Mouse (Mus musculus) liver, embryonic 15.5 days (tissue): Measurements from ENCODE around the gene Mindy1. TPM values are rescaled to one million over a fixed set of nuclear protein-coding genes. Genes with fewer than 3 reads are reported as not detected.

Experiments
- ATAC-seq: fragments of 200-750 bp; cut with Nextera tagmentation; 2 replicates; pipeline ENCODE4 v1.8.0; 2017; ENCODE audit warnings: moderate number of reproducible peaks, mild to moderate bottlenecking, moderate library complexity; ENCODE audit not compliant: insufficient read depth
- H3K27ac ChIP-seq: fragments of 300-500 bp; sonication (generic); replicated peaks from 2 replicates; pipeline ENCODE4 v1.5.1; 2015; ENCODE audit warnings: mild to moderate bottlenecking, inconsistent platforms
- H3K27me3 ChIP-seq: fragments of 300-500 bp; sonication (generic); 2 replicates; pipeline ENCODE4 v1.6.1; 2015; ENCODE audit warnings: mild to moderate bottlenecking, inconsistent platforms
- H3K36me3 ChIP-seq: fragments of 300-500 bp; sonication (generic); replicated peaks from 2 replicates; pipeline ENCODE4 v1.6.1; 2015; ENCODE audit warnings: moderate library complexity, mild to moderate bottlenecking, inconsistent platforms
- H3K4me1 ChIP-seq: fragments of 300-500 bp; sonication (generic); replicated peaks from 2 replicates; pipeline ENCODE4 v1.6.1; 2015; ENCODE audit warnings: inconsistent platforms
- H3K4me2 ChIP-seq: fragments of 300-500 bp; sonication (generic); 2 replicates; pipeline ENCODE4 v1.6.1; 2015; ENCODE audit warnings: moderate library complexity, mild to moderate bottlenecking, inconsistent platforms
- H3K4me3 ChIP-seq: fragments of 300-500 bp; sonication (generic); replicated peaks from 2 replicates; pipeline ENCODE4 v1.5.1; 2015; ENCODE audit warnings: mild to moderate bottlenecking, inconsistent platforms
- H3K9ac ChIP-seq: fragments of 300-500 bp; sonication (generic); 2 replicates; pipeline ENCODE4 v1.6.1; 2015; ENCODE audit warnings: moderate library complexity, mild to moderate bottlenecking, inconsistent platforms
- H3K9me3 ChIP-seq: fragments of 300-500 bp; sonication (generic); replicated peaks from 2 replicates; pipeline ENCODE4 v1.6.1; 2016; ENCODE audit warnings: inconsistent platforms
- WGBS: fragments of 180-500 bp; shearing (Covaris S2); methylation state at CpG from one replicate; pipeline ENCODE4 v1.1.7; 2015; ENCODE audit warnings: mixed read lengths; ENCODE audit not compliant: insufficient replicate concordance; 5-methylcytosine and 5-hydroxymethylcytosine counted together
- polyA plus RNA-seq: library from polyadenylated mRNA; unstranded; fragments of >200 nt; fragmentation: Nextera tagmentation; extraction: Ambion mirVana; gene quantifications from 2 replicates; pipeline ENCODE4 v1.2.1, GENCODE M21; 2015

Gene Mindy1
- polyA plus RNA-seq = 18.8 and 20.9 TPM in 2 replicates

DNA sequence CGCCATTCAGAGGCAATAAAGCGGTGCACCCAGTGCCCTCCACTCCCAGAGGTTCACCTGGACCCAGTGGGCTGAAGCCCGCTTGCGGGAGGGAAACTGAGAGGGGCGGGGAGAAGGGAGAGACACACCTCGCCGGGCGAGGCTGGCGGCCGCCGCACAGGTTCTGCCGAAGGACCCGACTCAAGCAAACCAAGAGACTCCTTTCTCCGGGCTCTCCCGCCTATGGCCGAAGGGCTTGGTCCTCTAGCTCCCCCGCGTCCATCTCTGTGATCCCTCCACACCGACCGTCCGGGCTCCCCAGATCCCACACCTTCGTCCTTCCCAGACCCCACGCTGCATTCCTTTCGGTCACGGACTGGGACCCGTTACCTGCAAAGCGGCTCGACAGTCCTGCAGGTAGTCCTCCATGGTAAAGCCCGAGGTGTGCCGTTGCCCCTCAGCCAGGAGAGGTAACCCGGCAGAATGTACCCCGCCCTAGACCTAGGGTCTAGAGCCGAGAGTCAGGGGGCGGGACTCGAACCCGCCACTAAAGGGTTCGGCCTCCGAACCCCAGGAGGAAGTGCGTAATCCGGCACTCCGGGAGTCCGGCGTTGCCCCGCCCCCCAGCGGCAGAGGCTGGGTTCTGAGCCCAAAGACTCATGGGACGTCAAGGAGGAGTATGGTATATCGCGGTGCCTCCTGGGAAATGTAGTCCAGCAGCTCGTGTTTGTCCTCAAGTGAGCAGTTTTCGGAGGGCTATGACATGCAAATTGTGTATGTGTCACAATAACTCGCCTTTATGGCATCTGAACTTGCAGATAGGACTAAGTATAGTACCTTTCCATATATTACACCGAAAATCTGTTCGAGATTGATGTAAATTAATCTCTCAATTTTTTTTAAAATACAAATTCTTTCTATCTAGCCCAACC is at the start of gene Mindy1, which contains the start of gene Prune1:
Gene Mindy1 (plus strand): TSS at position 130 of the 911 bp plus-strand sequence.
Gene Prune1 (minus strand): TSS at position 861 of the 911 bp plus-strand sequence.
- Histone ChIP-seq H3K4me1 (peaks cover 83% of the 10 kb centered on the region), H3K4me3 (peak within 1 kb of the TSS; percentile 71)

DNA sequence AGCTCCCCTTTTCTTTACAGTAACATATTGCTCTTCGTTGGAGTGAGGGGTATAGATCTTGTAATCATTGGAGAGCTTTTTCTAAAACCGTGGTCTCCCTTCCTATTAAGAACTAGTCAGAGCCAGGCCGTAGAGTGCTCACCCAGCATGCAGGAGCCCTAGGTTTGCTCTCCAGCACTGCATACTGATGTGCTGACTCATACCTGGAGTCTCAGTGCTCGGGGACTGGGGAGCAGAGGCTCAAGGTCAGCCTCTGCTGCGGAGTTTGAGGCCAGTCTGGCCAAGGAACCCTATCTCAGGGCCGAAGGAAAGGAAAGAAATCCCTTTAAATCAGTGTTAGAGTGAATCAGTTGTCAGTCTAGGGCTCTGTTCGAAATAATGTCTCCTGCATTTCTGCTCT is 48.4 kb upstream of the Mindy1 start:
- H3K4me3 ChIP-seq = no peak overlapping the region
- H3K4me2 ChIP-seq = 0 out of 2 replicates have a peak overlapping the region, but pooled peaks have one; percentile 97
- H3K36me3 ChIP-seq = peaks cover 64% of the 10 kb centered on the region
- H3K27me3 ChIP-seq = no peaks in the 10 kb centered on the region
- ATAC-seq = no peak
- H3K9ac ChIP-seq = no peak overlapping the region
- H3K27ac ChIP-seq = peak overlapping the region; percentile 91; the same call in 1 of the 2 replicates
- H3K4me1 ChIP-seq = peaks cover 53% of the 10 kb centered on the region
- no peaks in the 10 kb centered on the region for H3K9me3 ChIP-seq
- WGBS = 75% methylated on average over 7 of the region's 7 CpGs

More for the DNA sequence above, at the start of gene Mindy1, which contains the start of gene Prune1:
- Histone ChIP-seq H3K4me2 (peak within 1 kb of the TSS; percentile 80), H3K9ac (peak within 1 kb of the TSS; percentile 82), H3K36me3 (0 out of 2 replicates have a peak, but pooled peaks cover 2% of the 10 kb centered on the region), H3K27me3 (no peaks in the 10 kb centered on the region), H3K9me3 (no peaks in the 10 kb centered on the region), H3K27ac (peak within 1 kb of the TSS; percentile 99)
- WGBS = under 1% methylated on average over 53 of the region's 53 CpGs
- peak; percentile 81 for ATAC-seq

DNA sequence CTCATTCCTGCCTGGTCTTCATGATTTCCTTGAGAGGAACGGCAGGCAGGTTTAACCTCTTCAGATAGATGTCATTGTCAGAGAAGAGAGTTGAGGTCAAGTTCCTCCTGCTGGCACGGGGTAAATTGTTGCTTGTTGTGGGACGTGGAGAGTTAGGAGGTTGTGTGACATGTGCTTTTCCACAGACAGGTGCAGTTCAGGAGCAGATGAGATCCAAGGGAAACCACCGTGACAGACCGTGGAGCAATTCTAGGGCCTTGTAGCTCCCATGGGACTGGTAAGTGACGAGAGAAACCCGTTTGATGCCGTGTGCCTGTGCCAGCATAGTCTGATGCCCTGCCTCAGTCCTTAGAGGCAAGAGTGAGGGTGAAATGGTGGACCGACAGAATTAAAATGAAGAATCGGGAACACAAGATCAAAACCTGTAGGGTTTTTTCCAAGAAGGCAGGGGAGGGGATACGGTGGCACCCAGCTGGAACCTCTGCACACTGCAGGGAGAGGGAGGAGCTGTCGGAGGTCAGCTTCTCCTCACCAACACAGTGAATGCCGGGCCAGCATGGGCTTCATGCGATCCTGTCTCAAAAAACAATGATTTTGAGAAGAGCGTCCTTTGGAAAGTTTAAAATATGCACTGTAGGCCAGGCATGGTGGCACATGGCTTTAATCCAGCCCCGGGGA is 47.7 kb upstream of the Mindy1 start:
- Histone ChIP-seq H3K9me3 (no peaks in the 10 kb centered on the region), H3K36me3 (peaks cover 70% of the 10 kb centered on the region), H3K9ac (no peak overlapping the region), H3K4me3 (no peak overlapping the region), H3K27me3 (no peaks in the 10 kb centered on the region), H3K4me1 (peaks cover 47% of the 10 kb centered on the region), H3K27ac (no peak overlapping the region), H3K4me2 (no peak overlapping the region)
- no peak for ATAC-seq
- WGBS = 84% methylated on average over 16 of the region's 16 CpGs

DNA sequence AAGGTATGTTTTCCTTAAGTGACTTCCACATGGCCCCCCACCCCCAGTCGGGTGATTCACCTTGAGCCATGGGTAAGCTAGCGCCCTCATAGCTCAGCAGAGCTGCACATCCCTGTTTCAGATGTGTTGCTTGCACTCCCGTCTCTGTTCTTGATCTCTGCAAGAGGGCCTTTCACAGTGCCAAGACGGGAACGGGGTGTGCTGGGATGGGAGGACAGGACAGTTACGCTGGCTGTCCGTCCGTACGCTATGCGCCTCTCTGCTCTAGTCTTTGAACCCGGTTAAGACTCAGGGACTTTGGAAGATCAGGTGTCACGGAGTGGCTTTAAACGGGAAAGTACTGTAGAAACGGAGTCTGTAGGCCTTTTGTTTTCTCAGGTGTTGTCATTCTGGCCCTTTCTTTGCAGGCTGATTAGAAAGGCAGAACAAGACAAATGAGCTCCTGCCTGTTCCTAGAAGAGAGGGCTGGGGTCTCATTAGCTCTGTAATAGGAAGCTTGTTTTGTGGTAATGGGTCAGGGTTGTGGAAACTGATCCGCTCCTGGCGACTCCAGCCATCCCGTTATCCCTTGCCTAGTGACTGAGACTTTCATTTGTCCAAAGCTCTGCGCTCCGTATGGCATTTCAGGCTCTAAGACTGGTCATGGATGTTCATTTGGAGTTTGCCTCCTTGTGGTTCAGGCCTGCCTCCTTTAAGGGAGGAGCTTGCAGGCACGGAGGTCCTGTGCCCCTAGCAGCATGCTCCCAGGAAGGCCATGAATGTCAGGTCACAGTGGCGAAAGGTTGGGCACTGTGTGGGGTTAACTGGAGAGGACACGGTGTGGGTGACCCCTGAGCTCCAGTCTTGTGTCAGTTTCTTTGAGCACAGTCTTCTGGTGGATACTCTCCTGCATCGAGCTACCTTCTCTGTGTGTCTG is 45.5 kb upstream of the Mindy1 start:
- Histone ChIP-seq H3K9ac (no peak overlapping the region), H3K27ac (no peak overlapping the region), H3K9me3 (no peaks in the 10 kb centered on the region), H3K4me3 (no peak overlapping the region), H3K4me1 (peaks cover 33% of the 10 kb centered on the region), H3K4me2 (no peak overlapping the region), H3K36me3 (peaks cover 70% of the 10 kb centered on the region), H3K27me3 (no peaks in the 10 kb centered on the region)
- WGBS = 84% methylated on average over 23 of the region's 23 CpGs
- ATAC-seq = no peak

DNA sequence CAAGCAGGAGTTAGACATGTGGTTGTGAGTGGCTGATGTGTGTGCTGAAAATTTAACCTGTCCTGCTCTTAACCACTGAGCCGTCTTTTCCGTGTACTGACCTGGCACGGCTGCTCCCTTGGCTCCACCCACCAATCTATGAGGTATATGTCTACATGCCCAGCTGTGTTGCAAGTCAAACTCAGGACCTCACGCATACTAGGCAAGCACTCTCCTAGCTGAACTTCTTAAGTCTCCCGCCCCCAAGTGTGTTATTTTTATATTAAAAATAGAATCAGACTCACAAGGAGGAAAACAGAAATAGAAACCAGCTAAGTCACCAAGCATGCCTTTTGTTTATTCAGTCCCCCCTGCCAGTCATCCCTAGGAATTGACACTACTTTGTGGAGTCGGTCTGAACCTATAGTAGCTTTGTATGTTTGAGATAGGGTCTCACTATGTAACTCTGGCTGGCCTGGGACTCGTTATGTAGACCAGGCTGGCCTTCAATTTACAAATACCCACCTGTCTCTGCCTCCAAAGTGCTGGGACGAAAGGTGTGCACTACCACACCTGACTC is 43.5 kb upstream of the Mindy1 start:
- no peaks in the 10 kb centered on the region for H3K9me3 ChIP-seq
- no peak overlapping the region for H3K27ac ChIP-seq
- H3K4me3 ChIP-seq = no peak overlapping the region
- WGBS = 71% methylated on average over 8 of the region's 8 CpGs
- no peak for ATAC-seq
- H3K9ac ChIP-seq = no peak overlapping the region
- H3K4me2 ChIP-seq = no peak overlapping the region
- peaks cover 57% of the 10 kb centered on the region for H3K36me3 ChIP-seq
- H3K4me1 ChIP-seq = peaks cover 13% of the 10 kb centered on the region
- H3K27me3 ChIP-seq = no peaks in the 10 kb centered on the region

DNA sequence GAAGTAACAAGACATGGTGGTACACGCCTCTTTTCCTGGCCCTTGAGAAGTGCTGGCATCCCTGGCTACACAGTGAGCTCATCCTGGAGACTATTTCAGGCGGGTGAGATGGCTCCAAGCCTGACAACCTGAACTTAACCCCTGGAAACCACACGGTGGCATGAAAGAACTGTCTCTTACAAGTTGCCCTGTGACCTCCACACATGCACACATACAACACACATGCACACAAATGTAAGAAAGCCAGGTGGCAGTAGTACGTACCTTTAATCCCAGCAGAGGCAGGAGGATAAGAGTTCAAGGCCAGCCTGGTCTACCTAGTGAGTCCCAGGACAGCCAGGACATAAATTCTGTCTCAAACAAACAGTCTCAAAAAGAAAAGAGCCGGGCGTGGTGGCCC is 42.1 kb upstream of the Mindy1 start:
- Histone ChIP-seq H3K27ac (no peak overlapping the region), H3K4me2 (no peak overlapping the region), H3K4me1 (peaks cover 4% of the 10 kb centered on the region; the same call in 1 of the 2 replicates), H3K27me3 (no peaks in the 10 kb centered on the region), H3K9me3 (no peaks in the 10 kb centered on the region), H3K36me3 (peaks cover 43% of the 10 kb centered on the region), H3K9ac (no peak overlapping the region), H3K4me3 (no peak overlapping the region)
- ATAC-seq = no peak
- WGBS = 73% methylated on average over 6 of the region's 6 CpGs

DNA sequence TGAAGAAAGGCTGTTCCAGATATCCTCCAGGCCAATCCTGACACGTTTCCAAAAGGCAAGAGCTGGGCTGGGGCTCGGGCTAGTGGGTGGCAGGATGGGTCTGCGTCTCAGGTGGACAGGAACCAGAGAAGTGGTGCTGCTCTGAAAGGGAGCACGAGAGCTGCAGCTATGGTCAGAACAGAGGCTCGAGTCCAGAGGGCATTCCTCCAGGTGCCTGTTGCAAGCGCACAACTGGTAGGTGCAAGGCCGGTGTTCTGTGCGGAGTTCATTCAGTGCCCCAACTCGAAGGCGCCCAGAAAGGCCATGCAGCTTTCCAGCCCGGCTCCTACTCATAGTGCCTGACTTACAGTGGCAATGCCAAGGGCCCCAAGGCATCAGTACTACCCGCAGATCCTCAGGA is 41.2 kb upstream of the Mindy1 start:
- no peak overlapping the region for H3K4me2 ChIP-seq
- H3K36me3 ChIP-seq = peaks cover 34% of the 10 kb centered on the region
- no peak overlapping the region for H3K4me3 ChIP-seq
- H3K4me1 ChIP-seq = peaks cover 4% of the 10 kb centered on the region; the same call in 1 of the 2 replicates
- no peaks in the 10 kb centered on the region for H3K9me3 ChIP-seq
- H3K27me3 ChIP-seq = no peaks in the 10 kb centered on the region
- H3K9ac ChIP-seq = no peak overlapping the region
- no peak overlapping the region for H3K27ac ChIP-seq
- 73% methylated on average over 12 of the region's 12 CpGs for WGBS
- ATAC-seq = no peak

DNA sequence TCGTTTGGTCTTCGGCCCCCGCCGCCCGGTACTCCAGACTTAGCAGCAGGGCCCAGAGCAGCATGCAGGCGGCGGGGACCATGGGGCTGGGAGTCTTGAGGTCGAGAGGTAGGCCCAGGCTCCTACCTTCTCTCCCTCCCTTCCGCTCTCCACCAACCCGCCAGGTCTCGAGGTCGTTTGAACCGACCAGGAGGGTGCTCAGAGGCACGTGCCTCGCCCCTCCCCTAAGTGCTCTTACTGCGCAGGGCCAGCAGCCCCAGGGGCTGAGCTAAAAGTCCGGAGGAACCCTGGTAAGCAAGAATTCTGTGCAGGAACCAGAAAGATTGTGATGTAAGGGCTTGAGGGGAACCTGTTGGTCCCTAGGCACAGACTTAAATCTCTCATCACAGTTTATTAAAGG is 40.2 kb upstream of the Mindy1 start:
- 44% methylated on average over 17 of the region's 17 CpGs for WGBS
- Histone ChIP-seq H3K4me1 (peaks cover 4% of the 10 kb centered on the region; the same call in 1 of the 2 replicates), H3K4me3 (no peak overlapping the region), H3K27ac (no peak overlapping the region), H3K9me3 (no peaks in the 10 kb centered on the region), H3K27me3 (no peaks in the 10 kb centered on the region), H3K9ac (no peak overlapping the region), H3K4me2 (peak overlapping the region; percentile 20; the same call in 1 of the 2 replicates), H3K36me3 (peaks cover 25% of the 10 kb centered on the region)
- no peak for ATAC-seq

DNA sequence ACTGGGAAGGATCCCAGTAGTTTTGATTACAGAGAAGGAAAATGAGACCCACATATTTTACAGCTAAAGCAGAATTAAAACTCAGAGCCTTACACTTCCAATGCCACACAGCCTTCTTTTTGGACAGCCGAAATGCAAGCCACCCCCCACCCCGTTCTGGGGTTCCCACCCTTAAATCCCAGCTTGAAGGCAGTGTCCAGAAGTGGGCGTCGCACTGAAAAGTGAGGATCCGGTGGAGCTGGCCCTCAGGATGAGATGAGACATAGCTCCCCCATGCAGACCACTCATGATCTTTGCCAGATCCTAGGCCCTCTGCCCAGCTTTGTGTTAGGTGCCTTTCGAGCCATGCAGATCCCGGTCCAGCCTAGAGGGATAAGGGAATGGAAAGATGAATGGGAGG is 39.6 kb upstream of the Mindy1 start, which contains the start of gene Gm128:
Gene Gm128 (minus strand): TSS at position 101 of the 400 bp plus-strand sequence.
- Histone ChIP-seq H3K36me3 (peaks cover 19% of the 10 kb centered on the region), H3K27ac (no peak within 1 kb of the TSS), H3K9ac (no peak within 1 kb of the TSS), H3K27me3 (no peaks in the 10 kb centered on the region), H3K4me3 (no peak within 1 kb of the TSS), H3K4me2 (peak within 1 kb of the TSS; percentile 20; the same call in 1 of the 2 replicates), H3K9me3 (no peaks in the 10 kb centered on the region), H3K4me1 (peaks cover 5% of the 10 kb centered on the region)
- no peak for ATAC-seq
- 76% methylated on average over 7 of the region's 7 CpGs for WGBS

DNA sequence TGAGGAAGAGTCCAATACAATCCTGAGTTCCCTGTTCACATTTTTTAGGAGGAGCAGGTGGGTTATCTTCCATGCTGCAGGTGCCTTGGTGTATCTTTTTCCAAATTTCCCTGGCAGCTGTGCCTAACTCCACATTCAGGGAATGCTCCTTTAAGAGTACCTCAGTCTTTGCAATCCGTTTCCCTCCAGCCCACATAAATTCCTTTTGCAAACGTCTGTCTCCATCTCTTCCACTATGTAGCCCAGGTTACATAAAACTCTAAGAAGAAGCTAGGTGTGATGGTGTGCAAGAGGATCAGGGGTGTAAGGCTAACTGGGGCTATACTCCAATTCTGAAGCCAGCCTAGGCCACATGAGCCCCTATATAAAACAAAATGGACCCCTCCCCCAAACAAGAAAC is 38.1 kb upstream of the Mindy1 start:
- no peaks in the 10 kb centered on the region for H3K27me3 ChIP-seq
- 67% methylated on average over 2 of the region's 2 CpGs for WGBS
- no peak overlapping the region for H3K4me2 ChIP-seq
- H3K4me1 ChIP-seq = peaks cover 11% of the 10 kb centered on the region
- ATAC-seq = no peak
- H3K36me3 ChIP-seq = peaks cover 3% of the 10 kb centered on the region
- H3K9ac ChIP-seq = no peak overlapping the region
- no peak overlapping the region for H3K4me3 ChIP-seq
- no peaks in the 10 kb centered on the region for H3K9me3 ChIP-seq
- no peak overlapping the region for H3K27ac ChIP-seq
